Mouse (Mus musculus): ENCODE results near the gene Frmd4a.

DNA sequence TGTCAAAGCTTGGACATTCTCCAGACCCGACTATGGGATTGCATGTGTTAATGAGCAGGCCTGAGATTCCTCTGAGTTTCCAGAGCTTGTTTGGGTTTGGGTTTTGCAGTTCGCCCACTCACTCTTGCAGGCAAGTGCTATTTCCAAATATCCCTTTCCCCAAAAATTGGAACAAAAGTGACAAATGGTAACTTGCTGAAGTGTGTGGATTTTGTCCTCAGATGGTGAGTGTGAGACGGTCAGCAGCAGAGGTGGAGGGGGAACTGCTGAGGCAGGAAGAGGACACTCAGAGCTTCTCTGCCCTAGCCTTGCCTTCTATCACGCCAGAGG, 309.5 kb downstream of the Frmd4a start:
- TF ChIP-seq CTCF (IDR thresholded peaks at IDR 0.05; ENCODE audit: extremely low read depth, insufficient read length, insufficient replicate concordance, low read depth, low read length), result no peak
- no peak for TF ChIP-seq POLR2A (IDR thresholded peaks at IDR 0.05; ENCODE audit: low read depth, low read length)
